Mouse (Mus musculus) olfactory bulb, adult 2 months (tissue): Measurements from ENCODE around the gene Nod1.

Source experiments
- CTCF ChIP-seq: fragments of 200-500 bp; IDR thresholded peaks from 2 replicates; pipeline ENCODE4 v1.5.1; 2012; ENCODE audit warnings: low read depth, mild to moderate bottlenecking, low read length, moderate library complexity; ENCODE audit not compliant: insufficient read depth
- POLR2A ChIP-seq: fragments of 200-500 bp; IDR thresholded peaks from 2 replicates; pipeline ENCODE4 v1.6.1; 2012; ENCODE audit warnings: mild to moderate bottlenecking, low read depth, low read length, moderate library complexity; ENCODE audit not compliant: insufficient read depth

- TF ChIP-seq POLR2A, result no peak
- no peak for TF ChIP-seq CTCF
These were observed 81.0 kb downstream of the Nod1 start for GRCm38 (mm10) chr6:54891384-54891783.
